Mouse (Mus musculus) cerebellum, postnatal 36 days (tissue): Measurements from ENCODE around the gene Nr2e1.

Source experiments
- DNase-seq, 2 experiments: peaks; one replicate each; pipeline ENCODE4 v3.0.0; 2021 to 2022; ENCODE audit warnings: mixed read lengths in 2 of 2

Nr2e1 gene

DNA sequence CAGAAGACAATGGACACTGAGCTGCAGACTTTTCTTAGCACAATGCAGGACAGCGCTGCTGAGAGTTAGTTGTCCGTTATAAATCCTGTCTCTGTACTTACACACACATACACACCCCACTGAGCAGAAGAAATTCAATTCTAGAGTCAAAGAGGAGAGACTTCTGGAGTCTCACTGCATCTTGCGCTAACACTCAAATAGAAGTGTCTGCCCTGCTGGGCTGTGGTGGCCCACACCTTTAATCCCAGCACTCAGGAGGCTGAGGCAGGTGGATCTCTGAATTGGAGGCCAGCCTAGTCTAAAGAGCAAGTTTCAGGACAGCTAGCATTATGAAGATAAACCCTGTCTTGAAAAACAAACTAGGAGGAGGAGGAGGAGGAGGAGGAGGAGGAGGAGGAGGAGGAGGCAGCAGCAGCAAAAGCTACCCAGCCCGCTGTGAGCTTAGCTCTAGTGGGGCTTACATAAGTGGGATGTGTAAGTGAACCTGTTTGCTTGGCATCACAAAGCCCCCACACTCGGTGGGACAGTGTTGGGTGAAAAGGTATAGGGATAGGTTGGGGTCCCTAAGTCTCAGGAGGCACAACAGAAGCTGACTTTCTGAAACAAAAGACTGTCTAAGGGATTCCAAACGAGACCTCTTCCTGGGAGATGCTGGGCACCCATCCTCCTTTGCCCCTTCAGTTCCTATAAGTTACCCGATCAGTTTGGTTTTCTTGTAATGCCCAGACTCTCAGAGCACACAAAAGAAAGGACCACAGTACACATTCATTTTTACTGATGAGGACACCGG is 4.7 kb upstream of the Nr2e1 start:
- DNase-seq: no peak

DNA sequence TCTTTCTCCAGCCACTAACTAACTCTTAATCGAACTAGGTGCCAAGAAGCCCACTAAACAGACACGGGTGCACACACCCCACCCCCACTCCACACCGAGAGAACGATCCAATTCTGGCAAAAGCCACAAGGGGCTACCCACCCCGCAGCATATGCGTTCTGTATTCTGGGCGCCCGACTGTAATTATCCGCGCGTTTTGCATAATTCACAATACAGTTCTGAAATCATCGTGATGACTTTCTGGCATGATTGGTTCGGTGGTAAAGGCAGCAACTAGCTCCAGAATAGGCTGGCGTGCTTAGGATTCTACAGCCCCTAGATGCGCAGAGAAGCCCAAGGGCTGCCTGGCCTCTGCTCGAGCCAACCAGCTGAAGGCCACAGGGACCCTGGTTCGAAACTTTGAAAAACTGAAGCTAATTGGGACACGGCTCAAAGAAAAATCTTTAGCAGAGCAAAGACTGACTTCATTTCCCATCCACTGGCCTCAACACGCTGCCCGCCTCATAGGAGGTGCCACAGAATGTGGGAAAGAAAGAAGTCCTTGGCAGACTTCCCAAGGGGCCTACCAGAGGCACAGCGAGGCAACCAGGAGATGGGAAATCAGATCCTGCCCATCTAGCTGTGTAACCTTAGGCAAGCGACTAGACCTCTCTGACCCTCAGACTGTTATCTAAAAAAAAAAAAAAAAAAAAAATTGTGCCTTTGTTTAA is 2.3 kb upstream of the Nr2e1 start:
- DNase-seq: no peak

DNA sequence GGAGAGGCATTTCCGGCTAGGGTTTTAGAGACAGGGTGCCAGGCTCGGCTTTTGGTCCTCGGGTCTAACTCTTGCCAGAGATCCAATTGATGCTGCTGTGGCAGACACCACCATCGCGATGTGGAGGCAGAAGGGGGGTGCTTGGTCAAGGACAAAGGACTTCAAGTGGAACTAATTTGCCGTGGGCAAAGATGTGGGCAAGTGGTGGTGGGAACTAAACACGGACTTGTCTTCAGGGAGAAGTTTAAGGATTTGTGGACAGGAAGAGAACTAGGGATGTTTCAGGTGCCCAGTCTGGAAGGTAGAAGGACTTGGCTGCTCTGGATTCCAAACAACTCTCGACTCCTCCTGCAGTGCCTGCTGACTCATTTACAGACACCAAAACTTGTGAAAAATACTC is 1.7 kb upstream of the Nr2e1 start:
- no peak for DNase-seq

DNA sequence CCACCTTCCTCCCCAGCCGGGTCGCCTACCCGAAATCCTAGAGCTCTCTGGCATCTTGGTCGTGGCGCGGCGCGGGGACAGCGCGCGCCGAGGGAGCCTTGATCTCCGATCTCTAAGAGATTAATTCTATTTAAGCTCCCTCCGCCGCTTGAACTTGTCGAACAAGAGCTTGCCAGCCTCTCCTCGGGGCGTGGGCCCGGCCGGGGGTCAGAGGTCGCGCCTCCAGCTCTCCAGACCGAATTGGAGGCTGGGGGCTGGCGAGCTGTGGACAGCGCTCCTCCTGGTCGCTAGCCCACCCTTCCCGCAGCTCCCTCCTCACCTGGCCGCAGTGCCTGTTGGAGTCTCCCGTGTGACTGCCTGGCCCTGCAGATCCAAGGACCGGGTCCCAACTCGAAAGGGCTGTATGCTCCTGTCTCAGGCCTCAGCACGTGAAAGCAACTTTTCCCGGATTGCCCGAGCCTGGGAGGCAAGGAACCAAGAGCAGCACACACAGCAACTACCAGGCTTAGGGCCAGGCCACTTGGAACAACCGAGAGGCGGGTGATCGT is 1.1 kb upstream of the Nr2e1 start:
- DNase-seq: no peak

DNA sequence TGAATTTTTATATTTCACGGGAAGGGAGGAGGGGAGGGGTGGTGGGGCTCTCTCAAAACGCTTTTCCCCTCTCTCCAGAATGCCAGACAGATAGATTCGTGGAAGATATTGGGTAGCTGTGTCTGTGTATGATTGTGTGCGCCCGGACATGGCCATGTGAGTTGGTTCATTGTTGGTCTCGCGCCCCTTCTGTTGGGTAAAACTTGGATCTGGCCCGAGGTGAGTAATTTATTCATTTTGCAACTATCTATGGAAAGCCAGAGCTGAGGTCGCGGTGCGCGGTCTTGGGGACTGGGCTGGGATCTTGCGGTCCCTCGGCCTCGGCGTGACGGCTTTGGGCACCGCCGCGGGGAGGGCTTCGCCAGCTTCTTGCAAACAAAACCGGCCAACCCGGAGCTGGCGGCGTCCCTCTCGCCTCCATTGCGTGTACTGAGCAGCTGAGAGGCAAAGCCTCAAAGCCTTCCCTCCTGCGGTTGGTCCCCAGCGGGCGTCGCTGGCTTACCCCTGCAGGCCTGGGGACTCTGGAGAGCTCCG is 537 bp upstream of the Nr2e1 start:
- DNase-seq: no peak

DNA sequence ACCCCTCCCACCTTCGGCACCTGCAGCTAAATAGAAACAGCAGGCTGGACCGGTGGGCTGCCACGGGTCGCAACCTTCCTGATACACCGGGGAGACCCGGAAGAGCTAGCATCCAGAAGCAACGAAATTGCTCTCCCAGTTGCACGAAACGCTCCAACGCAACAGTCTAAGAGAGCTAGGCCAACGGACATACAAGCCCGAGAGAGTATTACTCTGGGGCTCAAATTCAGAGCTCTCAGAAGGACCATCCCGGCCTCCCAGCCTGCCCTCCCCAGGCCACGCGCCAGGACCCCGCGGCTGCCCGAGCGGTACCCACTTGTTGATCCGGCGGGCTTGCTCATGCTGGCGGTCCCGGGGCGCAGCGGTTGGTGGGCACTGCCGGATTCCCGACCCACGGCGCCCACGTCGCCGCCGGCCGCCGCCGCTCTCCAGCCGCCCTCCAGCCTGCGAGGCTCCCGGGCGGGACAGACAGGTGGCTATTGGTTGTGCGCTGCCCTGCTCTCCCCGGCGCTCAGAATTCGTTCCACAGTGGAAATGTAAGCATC is 794 bp downstream of the Nr2e1 start:
- DNase-seq: no peak

DNA sequence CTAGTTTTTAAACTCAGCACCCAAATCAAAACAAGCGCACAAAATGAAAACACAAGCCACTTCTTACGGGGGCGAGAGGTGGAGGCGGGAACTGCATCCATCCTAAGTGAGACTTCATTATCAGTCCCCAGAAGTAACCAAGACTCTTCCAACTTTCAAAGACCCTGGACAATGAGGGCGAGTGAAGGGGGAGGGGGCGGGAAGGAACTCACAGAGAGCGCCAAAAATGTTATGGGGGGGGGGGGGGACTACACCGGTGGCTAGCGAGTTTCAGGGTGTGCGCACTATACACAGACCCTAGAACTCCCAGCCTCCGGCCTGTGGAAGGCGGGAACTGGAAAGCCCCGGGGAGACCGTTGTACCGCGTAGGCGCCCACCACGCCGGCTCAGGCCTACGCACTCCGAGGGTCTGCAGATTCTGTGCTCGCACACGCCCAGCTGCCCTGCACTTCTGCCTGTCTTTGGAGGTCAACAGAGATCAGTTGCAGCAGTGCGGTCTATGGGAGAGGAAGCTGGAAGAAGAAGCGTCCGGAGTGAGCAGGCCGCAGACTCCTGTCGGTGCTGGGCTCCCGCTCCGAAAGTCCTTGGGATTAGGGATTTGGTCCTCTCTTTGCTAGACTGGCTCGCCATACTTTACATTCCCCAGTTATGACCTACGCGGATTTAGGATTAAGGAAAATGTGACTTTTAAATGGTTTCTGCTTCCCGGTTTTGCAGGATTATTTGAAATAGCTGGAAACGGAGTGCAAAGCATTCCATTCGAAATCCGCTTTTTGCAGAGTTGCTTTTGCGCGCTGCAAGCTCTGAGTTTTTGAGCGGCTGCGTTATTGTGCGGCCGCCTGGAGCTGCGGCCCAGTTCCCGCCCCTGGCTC is 1.5 kb downstream of the Nr2e1 start:
- DNase-seq: no peak

DNA sequence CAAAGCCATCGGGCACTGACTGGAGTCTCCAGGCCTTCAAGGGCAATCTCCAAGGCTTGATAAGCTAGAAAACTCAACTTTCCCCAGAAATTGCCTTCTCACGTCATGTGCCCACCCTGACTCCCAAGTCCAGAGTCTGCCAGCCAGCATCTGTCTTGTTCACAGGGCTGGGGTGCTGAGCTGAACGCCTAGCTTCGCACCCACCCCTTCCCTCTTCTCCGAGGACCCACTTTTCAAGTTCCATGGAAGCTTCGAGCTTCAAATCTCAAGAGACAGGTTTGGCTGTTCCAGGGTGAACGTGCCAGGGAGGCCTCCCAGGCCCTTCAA is 2.5 kb downstream of the Nr2e1 start:
- DNase-seq: no peak

DNA sequence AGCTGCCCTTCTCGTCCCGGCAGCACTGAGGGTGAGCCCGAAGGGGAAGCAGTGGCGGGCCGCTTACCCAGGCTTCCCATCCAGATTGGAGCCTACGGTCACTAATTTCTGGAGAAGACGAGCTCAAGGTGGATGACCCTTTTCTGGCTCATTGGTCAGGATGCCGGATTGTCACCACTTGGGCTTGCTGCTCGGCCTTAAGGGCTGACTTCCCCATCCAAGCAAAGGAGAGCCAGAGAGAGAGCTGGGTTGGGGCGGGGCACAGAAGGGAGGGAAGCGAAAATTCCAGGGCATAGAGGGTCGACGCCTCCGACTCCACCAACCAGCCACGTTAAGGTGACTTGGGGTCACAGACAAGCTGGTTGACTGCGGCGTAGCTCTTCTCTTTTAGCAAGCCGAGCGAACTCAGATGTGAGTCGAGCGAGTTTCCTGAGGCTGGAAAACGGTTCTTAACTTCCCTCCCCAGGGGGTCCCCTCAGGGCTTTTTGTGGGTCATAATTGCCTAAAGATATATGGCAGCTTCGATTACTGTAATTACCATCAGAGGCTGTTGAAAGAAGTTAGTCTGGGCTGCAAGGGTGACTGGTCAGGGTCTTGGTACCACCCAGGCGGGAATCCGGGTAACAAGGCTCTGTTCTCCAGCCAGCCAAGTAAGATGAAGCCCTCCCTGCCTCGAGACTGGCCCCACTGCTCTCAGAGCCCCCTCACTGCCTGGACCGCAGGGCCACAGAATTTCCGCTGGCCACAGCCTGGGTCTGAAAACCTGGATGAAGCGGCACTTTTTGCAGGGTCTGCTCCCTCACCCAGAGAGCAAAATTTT is 3.1 kb downstream of the Nr2e1 start:
- DNase-seq: no peak

DNA sequence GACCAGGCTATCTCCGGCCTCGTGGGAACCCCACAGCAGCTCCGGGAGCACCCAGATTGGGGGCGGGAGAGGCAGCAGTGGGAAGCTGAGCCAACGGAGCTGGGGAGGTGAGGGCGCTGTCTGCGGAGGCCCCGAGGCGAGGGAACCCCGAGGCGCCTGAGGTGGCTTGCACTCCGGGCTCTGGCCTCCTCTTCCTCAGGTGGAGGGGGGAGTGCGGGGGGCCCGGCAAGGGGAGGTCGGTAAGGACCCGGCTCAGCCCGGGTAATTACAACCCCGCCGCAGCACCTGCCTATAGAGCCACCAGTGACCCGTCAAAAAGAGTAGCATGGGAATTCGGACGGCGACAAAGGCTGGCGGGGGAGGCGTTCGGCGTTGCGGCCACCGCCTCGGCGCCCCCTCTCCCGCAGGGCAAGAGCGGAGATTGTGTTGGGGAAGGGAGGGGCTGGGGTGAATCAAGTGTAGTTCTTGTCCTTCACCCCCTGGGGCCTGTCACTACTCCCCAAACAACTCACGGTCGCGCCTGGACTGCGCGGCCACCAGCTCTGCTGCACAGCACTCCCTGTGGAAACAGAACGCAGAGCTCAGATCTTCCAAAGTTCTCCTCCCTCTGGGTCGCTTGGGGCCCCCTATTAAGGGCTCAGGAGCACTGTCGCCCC is 3.8 kb downstream of the Nr2e1 start:
- DNase-seq: no peak

DNA sequence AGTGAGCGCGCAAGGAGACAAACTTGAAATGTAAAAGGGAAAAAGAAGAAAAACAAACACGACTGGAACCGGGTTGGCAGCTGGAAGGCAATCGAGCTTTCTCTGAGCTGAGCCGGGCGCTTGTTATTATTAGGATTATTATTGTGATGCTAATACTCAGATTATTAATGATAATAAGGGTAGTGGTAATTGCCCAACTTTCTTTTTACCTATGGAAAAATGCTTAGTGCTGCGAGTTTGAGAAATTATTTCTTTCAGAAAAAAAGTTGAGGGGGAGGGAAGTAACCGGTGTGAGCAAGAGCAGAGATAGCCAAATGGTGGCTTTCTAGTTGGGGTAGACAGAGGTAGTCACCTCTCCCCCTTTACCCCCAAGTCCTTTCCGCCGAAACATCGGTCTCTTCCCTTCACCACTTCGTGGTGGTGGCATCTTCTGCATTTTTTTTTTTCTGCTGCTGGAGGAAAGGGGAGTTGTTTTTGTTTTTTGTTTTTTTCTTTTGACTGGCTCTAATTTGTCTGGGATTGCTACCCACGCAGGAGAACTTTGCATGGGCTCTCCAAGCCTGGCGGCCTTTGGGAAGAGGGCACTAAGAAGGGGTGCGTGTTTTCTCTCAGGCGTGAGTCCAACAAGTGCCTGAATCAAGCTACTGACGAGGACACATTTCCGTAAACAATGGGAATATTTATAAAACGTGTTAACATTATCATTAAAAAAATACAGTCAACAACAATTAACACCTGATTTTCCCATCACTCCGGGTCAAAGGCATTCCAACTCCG is 4.5 kb downstream of the Nr2e1 start:
- no peak for DNase-seq

DNA sequence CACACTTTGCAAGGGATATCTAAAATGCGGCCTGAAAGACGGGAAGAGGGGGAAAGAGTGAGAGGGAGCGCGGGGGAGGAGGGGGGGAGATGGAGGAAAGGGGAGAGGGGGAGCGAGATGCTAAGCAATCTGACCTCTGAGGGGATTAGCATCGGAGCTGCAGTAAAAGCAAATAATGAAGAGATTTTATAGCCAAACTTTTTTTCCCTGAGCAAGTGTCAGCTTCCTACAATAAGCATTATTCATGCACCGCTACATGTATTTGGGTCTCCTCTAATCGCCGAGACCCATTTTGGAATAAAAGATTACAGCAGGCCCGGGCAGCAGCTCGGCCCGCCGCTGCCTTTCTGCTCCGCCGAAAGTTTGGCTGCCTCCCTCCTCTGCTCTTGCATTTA is 5.2 kb downstream of the Nr2e1 start:
- no peak for DNase-seq

DNA sequence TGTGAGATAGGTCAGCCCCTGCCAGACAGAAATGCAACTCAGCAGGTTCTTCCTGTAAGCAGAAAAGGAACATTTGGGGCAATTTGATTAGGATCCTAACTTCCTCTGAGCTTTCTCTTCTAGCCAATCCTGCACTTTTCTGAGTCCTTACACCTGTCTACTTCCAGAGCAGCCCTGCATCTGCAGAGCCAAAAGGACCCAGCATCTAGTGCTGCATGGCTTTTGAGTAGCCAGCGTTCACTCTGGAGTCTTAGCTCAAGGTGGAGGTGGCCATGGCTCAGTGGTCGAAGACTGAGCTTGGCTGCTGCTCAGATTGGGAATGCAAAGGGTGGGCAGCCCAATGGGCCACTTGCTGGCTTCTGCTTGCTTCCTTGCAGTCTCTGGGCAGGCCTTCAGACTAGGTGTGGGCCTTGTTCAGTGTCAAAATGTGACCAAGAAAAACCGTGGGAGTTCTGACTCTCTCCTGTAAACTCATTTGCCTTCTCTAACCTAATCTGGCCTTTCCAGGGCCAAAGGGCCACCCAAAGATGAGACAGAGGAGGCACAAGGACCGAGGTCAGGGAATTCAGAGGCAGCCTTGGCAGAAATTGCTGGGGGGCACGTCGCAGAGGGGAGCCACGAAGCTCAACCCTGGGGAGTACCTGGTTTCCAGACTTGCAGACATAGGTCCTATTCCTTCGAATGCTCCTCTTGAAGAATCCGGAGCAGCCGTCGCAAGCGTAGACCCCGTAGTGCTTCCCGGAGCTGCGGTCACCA is 5.7 kb downstream of the Nr2e1 start:
- no peak for DNase-seq

DNA sequence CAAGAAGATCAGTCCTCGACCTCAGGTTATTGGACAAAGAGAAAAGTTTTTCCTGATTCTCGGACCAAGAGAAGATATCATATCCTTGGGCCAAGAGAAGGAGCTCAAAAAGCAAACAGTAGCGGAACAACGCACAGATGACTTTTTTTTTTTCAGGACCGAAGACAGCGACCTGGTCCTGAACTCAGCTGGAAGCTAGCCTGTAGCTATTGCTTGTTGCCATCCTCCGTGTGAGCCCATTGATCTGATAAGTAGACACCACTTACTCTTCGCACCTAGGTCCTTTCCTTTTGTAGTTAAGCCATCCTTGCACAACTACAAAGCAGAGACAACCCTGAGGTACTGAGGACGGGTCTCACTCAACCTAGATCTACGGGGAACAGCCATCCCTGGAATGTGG is 8.8 kb downstream of the Nr2e1 start:
- no peak for DNase-seq

DNA sequence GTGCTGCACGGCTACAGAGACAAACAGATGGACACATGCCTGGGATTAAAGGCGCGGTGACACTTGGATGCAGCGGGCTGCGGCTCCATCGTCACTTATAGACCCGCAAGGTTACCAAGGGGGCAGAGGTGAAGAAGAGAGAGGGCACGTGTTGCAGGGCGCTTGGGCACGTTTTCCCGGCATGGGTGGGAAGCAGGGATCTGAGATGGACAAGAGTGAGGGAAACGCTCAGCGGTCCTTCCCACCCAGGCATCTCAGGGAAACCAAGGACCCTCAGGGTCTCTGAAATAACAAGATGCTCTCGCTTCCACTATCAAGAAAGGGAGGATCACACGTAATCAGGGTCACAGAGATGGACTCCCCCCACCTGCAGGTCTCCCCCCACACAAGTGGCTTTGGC is 10.5 kb downstream of the Nr2e1 start:
- no peak for DNase-seq

DNA sequence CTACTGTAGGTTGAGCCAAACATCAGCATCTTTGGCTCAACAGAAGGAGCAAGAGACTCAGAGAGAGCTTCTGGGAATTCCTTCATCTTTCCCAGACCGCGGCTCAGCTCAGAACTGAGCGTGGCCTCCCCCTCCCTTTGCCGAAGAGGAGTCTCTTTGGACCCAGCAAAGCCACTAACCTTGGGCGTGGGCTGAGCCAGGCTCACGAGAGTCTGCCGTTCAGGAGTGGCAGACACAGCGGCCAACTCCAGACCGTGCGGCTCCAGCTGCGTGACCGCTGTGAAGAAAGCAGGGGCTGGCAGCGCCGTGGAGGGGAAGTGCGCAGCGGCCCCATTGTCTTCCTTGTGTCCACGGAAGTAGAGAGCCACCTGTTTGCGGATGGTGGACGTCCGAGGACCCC is 10.9 kb downstream of the Nr2e1 start:
- no peak for DNase-seq

DNA sequence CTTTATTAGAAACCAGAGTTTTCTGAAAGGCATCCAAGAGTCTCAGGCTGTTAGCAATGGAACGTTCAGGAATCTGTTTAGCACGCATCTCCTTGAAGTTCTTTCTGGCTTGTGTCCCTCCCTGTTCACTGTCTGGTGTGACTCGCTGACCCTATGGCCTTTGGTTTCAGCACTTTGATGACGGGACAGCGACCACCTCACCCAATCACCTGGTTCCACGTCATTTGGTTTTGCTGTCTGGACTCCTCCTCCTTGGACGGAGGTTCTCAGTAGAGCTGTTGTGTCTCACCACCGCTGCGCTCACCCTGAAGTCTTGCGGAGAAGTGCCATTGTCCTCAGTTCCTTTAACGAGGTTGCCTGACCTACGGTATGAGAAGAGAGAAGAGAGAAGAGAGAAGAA is 21.2 kb downstream of the Nr2e1 start:
- DNase-seq: no peak

DNA sequence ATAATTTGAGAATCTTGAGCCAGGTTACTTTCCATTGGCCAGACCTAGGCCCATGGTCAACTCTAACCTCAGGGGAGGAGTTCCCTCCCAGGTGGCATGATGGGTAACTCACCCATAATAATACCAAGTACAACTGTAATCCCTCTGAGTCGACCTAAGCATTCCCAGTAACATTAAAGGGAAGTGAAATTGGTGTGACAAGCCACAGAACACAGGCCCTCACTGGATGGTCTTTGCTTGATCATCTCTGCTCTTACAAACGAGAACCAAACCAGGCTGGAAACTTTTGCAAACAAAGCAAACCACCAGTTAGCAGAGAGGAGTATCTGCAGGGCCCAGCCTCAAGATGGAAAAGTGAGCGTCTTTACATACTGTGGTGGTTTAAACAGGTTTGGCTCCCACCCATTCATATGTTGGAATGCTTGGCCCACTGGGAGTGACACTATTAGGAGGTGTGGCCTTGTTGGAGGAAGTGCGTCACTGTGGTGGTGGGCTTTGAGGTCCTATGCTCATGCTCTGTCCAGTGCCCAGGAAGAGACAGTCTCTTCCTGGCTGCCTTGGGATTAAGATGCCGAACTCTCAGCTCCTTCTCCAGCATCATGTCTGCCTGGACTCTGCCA is 23.7 kb downstream of the Nr2e1 start:
- DNase-seq: no peak

DNA sequence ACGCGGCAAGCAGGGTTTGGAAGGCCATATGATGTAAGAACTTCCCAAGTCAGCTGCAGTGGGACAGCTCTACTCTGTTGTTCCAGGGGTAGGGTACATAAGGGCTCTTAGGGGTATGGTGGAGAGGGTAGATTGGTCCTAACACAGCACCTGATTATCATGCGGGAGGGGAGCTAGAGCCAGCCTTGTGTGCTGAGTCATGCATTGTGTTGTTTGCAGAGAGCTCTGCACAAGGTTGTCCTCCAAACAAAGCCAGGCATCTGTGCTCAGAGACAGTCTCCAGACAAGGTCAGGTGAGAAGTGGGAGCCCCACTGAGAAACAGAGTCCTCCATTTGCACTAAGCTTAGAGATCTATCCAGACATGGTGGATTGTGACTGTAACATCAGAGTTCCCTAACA is 36.9 kb downstream of the Nr2e1 start:
- no peak for DNase-seq
